ENCODE assay signal across 23 mouse cellular contexts in the genomic region with DNA sequence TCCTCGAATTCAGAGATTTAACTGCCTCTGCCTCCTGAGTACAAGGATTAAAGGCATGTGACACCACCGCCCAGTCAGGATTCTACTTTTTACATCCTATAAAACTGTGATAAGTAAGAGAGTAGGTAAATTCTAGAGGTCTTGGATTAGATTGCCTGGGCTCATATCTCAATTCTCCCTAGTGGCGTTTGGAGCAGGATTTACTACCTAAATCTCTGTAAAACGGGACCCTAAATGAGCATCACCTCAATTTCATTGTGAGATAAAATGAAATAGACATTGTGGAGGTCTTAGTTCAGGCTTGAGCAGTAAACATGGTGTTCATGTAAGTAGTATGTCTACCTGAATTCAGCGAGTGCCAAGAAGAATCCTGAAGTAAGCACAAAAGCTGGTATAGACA. TPM values are rescaled to one million over a fixed set of nuclear protein-coding genes. Genes with fewer than 3 reads are reported as not detected.
A peak's percentile ranks its signal among the peaks of the same experiment; 100 is the strongest.
DNase-seq lines count a peak whose midpoint lies in the region; ATAC-seq and TF ChIP-seq lines count a peak whose summit lies in the region.
"Had no signal": no experiment of that assay in that cellular context is flagged by ENCODE, and none has a peak within 500 bp of the region (broad histone marks: within the 10 kb centered on the region; RNA-seq: fewer than 3 reads in every experiment).

No protein-coding gene starts in this region.

- TF ChIP-seq POLR2A in bone marrow macrophage, adult 2 months (IDR thresholded peaks at IDR 0.05; ENCODE audit: borderline replicate concordance, low read depth, low read length) = no peak

- no peak for ATAC-seq in megakaryocyte, adult 5-6 weeks (ENCODE audit: poor library complexity, severe bottlenecking)
- ATAC-seq: forebrain, embryonic 13.5 days; forebrain, embryonic 16.5 days; hindbrain, postnatal 0 days had no signal

- H3K4me3 ChIP-seq in megakaryocyte, embryonic 14.5 days (replicated peaks) = peak overlapping the region; percentile 81
- peak overlapping the region; percentile 64 for H3K4me3 ChIP-seq in bone marrow macrophage, adult 2 months (ENCODE audit: insufficient read depth, low read length)
- H3K4me3 ChIP-seq: forebrain, embryonic 10.5 days; forebrain, embryonic 13.5 days; heart, adult 2 months; heart, embryonic 10.5 days; heart, embryonic 13.5 days; hindbrain, embryonic 10.5 days; hindbrain, embryonic 13.5 days had no signal

- DNase-seq in thymus, postnatal 0 days (ENCODE audit: low spot score) = peak; percentile 30
- DNase-seq in thymus, postnatal 4 days = no peak
- DNase-seq in naive thymus-derived CD4-positive, alpha-beta T cell, adult 2 months (ENCODE audit: low read depth) = peak; percentile 60
- DNase-seq in right cerebral cortex, postnatal 14 days = no peak
- DNase-seq in lung, adult 18-20 months = no peak
- DNase-seq: adrenal gland, postnatal 25 days; cerebellum, adult 18-20 months; cerebellum, adult 9-10 months; cerebellum, postnatal 14 days; gastrocnemius, postnatal 10 days; gastrocnemius, postnatal 36 days had no signal

- peaks cover 3% of the 10 kb centered on the region for H3K27me3 ChIP-seq in megakaryocyte, embryonic 14.5 days (replicated peaks)
- H3K27me3 ChIP-seq: forebrain, embryonic 13.5 days; heart, embryonic 13.5 days had no signal

- no peak for TF ChIP-seq CTCF in bone marrow macrophage, adult 2 months (IDR thresholded peaks at IDR 0.05; ENCODE audit: low read depth, low read length)

- peaks cover 15% of the 10 kb centered on the region for H3K36me3 ChIP-seq in megakaryocyte, embryonic 14.5 days (replicated peaks; ENCODE audit: low read length)
- H3K36me3 ChIP-seq: forebrain, embryonic 10.5 days; heart, embryonic 10.5 days; heart, embryonic 13.5 days; hindbrain, embryonic 10.5 days; hindbrain, embryonic 13.5 days had no signal

- peak overlapping the region; percentile 99 for H3K27ac ChIP-seq in bone marrow macrophage, adult 2 months (ENCODE audit: insufficient read depth, low read depth, low read length)
- H3K27ac ChIP-seq: forebrain, embryonic 10.5 days; forebrain, embryonic 13.5 days; heart, adult 2 months; heart, embryonic 10.5 days; hindbrain, embryonic 10.5 days; hindbrain, embryonic 13.5 days; hindbrain, postnatal 0 days had no signal

- H3K9me3 ChIP-seq in megakaryocyte, embryonic 14.5 days = no peaks in the 10 kb centered on the region
- H3K9me3 ChIP-seq: forebrain, embryonic 10.5 days; forebrain, embryonic 13.5 days; heart, embryonic 10.5 days; heart, embryonic 13.5 days; hindbrain, embryonic 10.5 days; hindbrain, embryonic 13.5 days had no signal

- peaks cover 17% of the 10 kb centered on the region for H3K4me1 ChIP-seq in megakaryocyte, embryonic 14.5 days
- H3K4me1 ChIP-seq in bone marrow macrophage, adult 2 months (ENCODE audit: control insufficient read depth, insufficient read depth, low read length) = peaks cover 28% of the 10 kb centered on the region
- H3K4me1 ChIP-seq: forebrain, embryonic 10.5 days; forebrain, embryonic 13.5 days; hindbrain, embryonic 10.5 days; hindbrain, embryonic 13.5 days had no signal

RNA-seq across cellular contexts. Expression of a gene that starts 30.3 kb away (rescaled TPM):
- 0.91 and 2.4 TPM in 2 replicates for polyA plus RNA-seq in megakaryocyte, embryonic 14.5 days (2012; ENCODE audit: insufficient read depth, low replicate concordance)
- total RNA-seq in megakaryocyte, adult 5-6 weeks (2015) = 2.3 and 2.5 TPM in 2 replicates
- total RNA-seq in megakaryocyte, adult 5-6 weeks (2017) = 2.1 and 2.3 TPM in 2 replicates
- polyA plus RNA-seq in thymus, postnatal 0 days (2015; fragmentation: Nextera tagmentation; extraction: Ambion mirVana) = 94.5 and 103 TPM in 2 replicates
- polyA plus RNA-seq in bone marrow macrophage, adult 2 months (2012; ENCODE audit: insufficient read depth, insufficient read length, missing spikeins) = 71.4 and 77.5 TPM in 2 replicates

Comparison
In these comparisons a context has a peak if more than half of its experiments do, and no peak if none do; other contexts are left out.
1. DNase-seq: peak in thymus, postnatal 0 days (single experiment) and naive thymus-derived CD4-positive, alpha-beta T cell, adult 2 months (single experiment); none in thymus, postnatal 4 days (single experiment), right cerebral cortex, postnatal 14 days (single experiment) and lung, adult 18-20 months (0 of 2).
2. RNA of a gene that starts 30.3 kb away (polyA plus RNA-seq): 94.5 to 103 TPM in thymus, postnatal 0 days and 71.4 to 77.5 TPM in bone marrow macrophage, adult 2 months; 0.91 to 2.4 TPM in megakaryocyte, embryonic 14.5 days; every median in the first group is over 10 times any median in the second.